In genomic region chr6:52220003-52220864, GRCm38 (mm10) we compare ENCODE assay signal across 12 mouse cellular contexts. TPM values are rescaled to one million over a fixed set of nuclear protein-coding genes. Genes with fewer than 3 reads are reported as not detected.
DNase-seq lines count a peak whose midpoint lies in the region; ATAC-seq and TF ChIP-seq lines count a peak whose summit lies in the region.
"Had no signal": no experiment of that assay in that cellular context is flagged by ENCODE, and none has a peak within 500 bp of the region (broad histone marks: within the 10 kb centered on the region; RNA-seq: fewer than 3 reads in every experiment).

No protein-coding gene starts in this region.

- intact Hi-C loops in left cerebral cortex, adult 2 months (cut with DNase I) = loop anchor here (2.0 to 10.0 kb wide), 3 partner anchors 345 to 1413 kb away; no protein-coding TSS in a partner anchor

- H3K27me3 ChIP-seq in kidney, embryonic 14.5 days (ENCODE audit: control insufficient read depth, insufficient read depth, low read length) = 0 out of 2 replicates have a peak, but pooled peaks cover 7% of the 10 kb centered on the region
- H3K27me3 ChIP-seq in neural tube, embryonic 12.5 days (replicated peaks) = 0 out of 2 replicates have a peak, but pooled peaks cover under 1% of the 10 kb centered on the region
- H3K27me3 ChIP-seq in midbrain, embryonic 14.5 days (ENCODE audit: control insufficient read depth, insufficient read depth, low read length) = peaks cover 98% of the 10 kb centered on the region

- H3K27ac ChIP-seq in kidney, embryonic 14.5 days (ENCODE audit: low read depth, low read length) = peak overlapping the region; percentile 98
- H3K27ac ChIP-seq in neural tube, embryonic 12.5 days = peak overlapping the region; percentile 99
- no peak overlapping the region for H3K27ac ChIP-seq in midbrain, embryonic 14.5 days (replicated peaks; ENCODE audit: low read depth, low read length)
- H3K27ac ChIP-seq in left cerebral cortex, adult 2 months = no peak overlapping the region
- H3K27ac ChIP-seq: forebrain, embryonic 12.5 days; heart, embryonic 13.5 days; layer of hippocampus, adult 2 months had no signal

- H3K4me3 ChIP-seq in kidney, embryonic 14.5 days (ENCODE audit: low read length) = peak overlapping the region; percentile 64
- peak overlapping the region; percentile 82 for H3K4me3 ChIP-seq in neural tube, embryonic 12.5 days
- no peak overlapping the region for H3K4me3 ChIP-seq in midbrain, embryonic 14.5 days (replicated peaks; ENCODE audit: low read depth, low read length)
- no peak overlapping the region for H3K4me3 ChIP-seq in left cerebral cortex, adult 2 months

- H3K9me3 ChIP-seq in kidney, embryonic 14.5 days (ENCODE audit: control insufficient read depth, low read length) = no peaks in the 10 kb centered on the region
- no peaks in the 10 kb centered on the region for H3K9me3 ChIP-seq in neural tube, embryonic 12.5 days
- H3K9me3 ChIP-seq in midbrain, embryonic 14.5 days (ENCODE audit: control insufficient read depth, low read length) = no peaks in the 10 kb centered on the region
- H3K9me3 ChIP-seq: forebrain, embryonic 12.5 days; heart, embryonic 13.5 days had no signal

- H3K36me3 ChIP-seq in kidney, embryonic 14.5 days (ENCODE audit: control insufficient read depth, insufficient read depth, low read length) = peaks cover 10% of the 10 kb centered on the region; the same call in 1 of the 2 replicates
- H3K36me3 ChIP-seq in neural tube, embryonic 12.5 days = no peaks in the 10 kb centered on the region
- no peaks in the 10 kb centered on the region for H3K36me3 ChIP-seq in midbrain, embryonic 14.5 days (ENCODE audit: control insufficient read depth, insufficient read depth, low read length)
- H3K36me3 ChIP-seq: forebrain, embryonic 12.5 days; heart, embryonic 13.5 days had no signal

- peak overlapping the region; percentile 87 for H3K9ac ChIP-seq in kidney, embryonic 14.5 days (ENCODE audit: low read depth, low read length)
- H3K9ac ChIP-seq in neural tube, embryonic 12.5 days = peak overlapping the region; percentile 100
- no peak overlapping the region for H3K9ac ChIP-seq in midbrain, embryonic 14.5 days (replicated peaks; ENCODE audit: low read length)
- H3K9ac ChIP-seq: forebrain, embryonic 12.5 days had no signal

- ATAC-seq in kidney, embryonic 14.5 days (ENCODE audit: low FRiP score, low TSS enrichment) = no peak
- no peak for ATAC-seq in neural tube, embryonic 12.5 days (ENCODE audit: low FRiP score, low read depth)
- no peak for ATAC-seq in midbrain, embryonic 14.5 days (ENCODE audit: low FRiP score, low TSS enrichment)

- peak overlapping the region; percentile 97 for H3K4me2 ChIP-seq in kidney, embryonic 14.5 days (replicated peaks; ENCODE audit: low read depth, low read length)
- H3K4me2 ChIP-seq in neural tube, embryonic 12.5 days (replicated peaks) = peak overlapping the region; percentile 99
- no peak overlapping the region for H3K4me2 ChIP-seq in midbrain, embryonic 14.5 days (ENCODE audit: low read length)

- WGBS in kidney, embryonic 14.5 days = 6% methylated on average over 32 of the region's 32 CpGs
- 4% methylated on average over 32 of the region's 32 CpGs for WGBS in neural tube, embryonic 12.5 days
- 12% methylated on average over 32 of the region's 32 CpGs for WGBS in midbrain, embryonic 14.5 days

- no peak for TF ChIP-seq CTCF in left cerebral cortex, adult 2 months (IDR thresholded peaks at IDR 0.05)

- peak; percentile 48 for DNase-seq in embryo, embryonic 10 days (ENCODE audit: low spot score)
- DNase-seq in embryo, embryonic 9.5 days (ENCODE audit: extremely low spot score) = no peak
- peak; percentile 13 for DNase-seq in NIH3T3 (ENCODE audit: low read depth)
- no peak for DNase-seq in midbrain, embryonic 14.5 days
- no peak for DNase-seq in lung, postnatal 10 days
- no peak for DNase-seq in left cerebral cortex, adult 2 months (ENCODE audit: extremely low spot score in 1 of 2, low spot score in 2 of 2)

- H3K4me1 ChIP-seq in kidney, embryonic 14.5 days (ENCODE audit: control insufficient read depth, insufficient read depth, low read length) = peaks cover 38% of the 10 kb centered on the region
- H3K4me1 ChIP-seq in neural tube, embryonic 12.5 days = peaks cover 34% of the 10 kb centered on the region
- 0 out of 2 replicates have a peak, but pooled peaks cover 3% of the 10 kb centered on the region for H3K4me1 ChIP-seq in midbrain, embryonic 14.5 days (ENCODE audit: control insufficient read depth, insufficient read depth, low read length)

RNA-seq across cellular contexts. Expression of gene Hoxa7, which starts 1.4 kb away (rescaled TPM):
- 19.1 and 19.6 TPM in 2 replicates for polyA plus RNA-seq in kidney, embryonic 14.5 days (2014; fragmentation: Nextera tagmentation; extraction: Ambion mirVana)
- 81.2 and 102 TPM in 2 replicates for polyA plus RNA-seq in neural tube, embryonic 12.5 days (2016; fragmentation: Nextera tagmentation; extraction: Ambion mirVana)
- not detected in 2 replicates for polyA plus RNA-seq in midbrain, embryonic 14.5 days (2014; fragmentation: Nextera tagmentation; extraction: Ambion mirVana)
- total RNA-seq in left cerebral cortex, adult 2 months (2021) = not detected
- total RNA-seq: layer of hippocampus, adult 2 months had no signal
- polyA plus RNA-seq: forebrain, embryonic 12.5 days had no signal

RNA-seq across cellular contexts. Expression of gene Gm28308, which starts 7.1 kb away (rescaled TPM):
- polyA plus RNA-seq in kidney, embryonic 14.5 days (2014; fragmentation: Nextera tagmentation; extraction: Ambion mirVana) = not detected in 2 replicates
- not detected in 2 replicates for polyA plus RNA-seq in neural tube, embryonic 12.5 days (2016; fragmentation: Nextera tagmentation; extraction: Ambion mirVana)
- not detected in 2 replicates for polyA plus RNA-seq in midbrain, embryonic 14.5 days (2014; fragmentation: Nextera tagmentation; extraction: Ambion mirVana)
- not detected for total RNA-seq in left cerebral cortex, adult 2 months (2021)
- total RNA-seq: layer of hippocampus, adult 2 months; megakaryocyte-erythroid progenitor cell, adult 5-6 weeks had no signal
- polyA plus RNA-seq: forebrain, embryonic 12.5 days; heart, embryonic 13.5 days had no signal

RNA-seq across cellular contexts. Expression of gene Hoxa3, which starts 7.1 kb away (rescaled TPM):
- 9.7 and 13.6 TPM in 2 replicates for polyA plus RNA-seq in kidney, embryonic 14.5 days (2014; fragmentation: Nextera tagmentation; extraction: Ambion mirVana)
- polyA plus RNA-seq in neural tube, embryonic 12.5 days (2016; fragmentation: Nextera tagmentation; extraction: Ambion mirVana) = 21.1 and 25.1 TPM in 2 replicates
- not detected in 2 replicates for polyA plus RNA-seq in midbrain, embryonic 14.5 days (2014; fragmentation: Nextera tagmentation; extraction: Ambion mirVana)
- total RNA-seq in left cerebral cortex, adult 2 months (2021) = not detected
- total RNA-seq: layer of hippocampus, adult 2 months had no signal

RNA-seq across cellular contexts. Expression of gene Hoxa9, which starts 10.7 kb away (rescaled TPM):
- polyA plus RNA-seq in kidney, embryonic 14.5 days (2014; fragmentation: Nextera tagmentation; extraction: Ambion mirVana) = 58.1 and 67.8 TPM in 2 replicates
- 124 and 131 TPM in 2 replicates for polyA plus RNA-seq in neural tube, embryonic 12.5 days (2016; fragmentation: Nextera tagmentation; extraction: Ambion mirVana)
- polyA plus RNA-seq in midbrain, embryonic 14.5 days (2014; fragmentation: Nextera tagmentation; extraction: Ambion mirVana) = not detected in 2 replicates
- not detected for total RNA-seq in left cerebral cortex, adult 2 months (2021)
- total RNA-seq: layer of hippocampus, adult 2 months had no signal
- polyA plus RNA-seq: forebrain, embryonic 12.5 days had no signal

RNA-seq across cellular contexts. Expression of gene Hoxa6, which starts 11.7 kb away (rescaled TPM):
- polyA plus RNA-seq in kidney, embryonic 14.5 days (2014; fragmentation: Nextera tagmentation; extraction: Ambion mirVana) = 4.4 TPM in 2 replicates
- polyA plus RNA-seq in neural tube, embryonic 12.5 days (2016; fragmentation: Nextera tagmentation; extraction: Ambion mirVana) = 34.7 and 34.9 TPM in 2 replicates
- polyA plus RNA-seq in midbrain, embryonic 14.5 days (2014; fragmentation: Nextera tagmentation; extraction: Ambion mirVana) = not detected in 2 replicates
- total RNA-seq in left cerebral cortex, adult 2 months (2021) = not detected
- total RNA-seq: layer of hippocampus, adult 2 months; megakaryocyte-erythroid progenitor cell, adult 5-6 weeks had no signal
- polyA plus RNA-seq: forebrain, embryonic 12.5 days had no signal

Comparison
In these comparisons a context has a peak if more than half of its experiments do, and no peak if none do; other contexts are left out.
1. DNase-seq: peak in embryo, embryonic 10 days (single experiment) and NIH3T3 (single experiment); none in embryo, embryonic 9.5 days (single experiment), midbrain, embryonic 14.5 days (single experiment), lung, postnatal 10 days (single experiment) and left cerebral cortex, adult 2 months (0 of 2).
2. H3K27ac ChIP-seq: peak in kidney, embryonic 14.5 days (single experiment) and neural tube, embryonic 12.5 days (single experiment); none in midbrain, embryonic 14.5 days (single experiment) and left cerebral cortex, adult 2 months (single experiment).
3. H3K4me3 ChIP-seq: peak in kidney, embryonic 14.5 days (single experiment) and neural tube, embryonic 12.5 days (single experiment); none in midbrain, embryonic 14.5 days (single experiment) and left cerebral cortex, adult 2 months (single experiment).
4. RNA of gene Hoxa7, which starts 1.4 kb away (polyA plus RNA-seq): 81.2 to 102 TPM in neural tube, embryonic 12.5 days and 19.1 to 19.6 TPM in kidney, embryonic 14.5 days; not detected in midbrain, embryonic 14.5 days; every median in the first group is over 10 times any median in the second.
5. RNA of gene Hoxa3, which starts 7.1 kb away (polyA plus RNA-seq): 21.1 to 25.1 TPM in neural tube, embryonic 12.5 days and 9.7 to 13.6 TPM in kidney, embryonic 14.5 days; not detected in midbrain, embryonic 14.5 days; every median in the first group is over 10 times any median in the second.